Mouse (Mus musculus) inflammation-experienced regulatory T-cells, adult 6 months (primary cell): ENCODE results near the gene Ptprb. TPM values are rescaled to one million over a fixed set of nuclear protein-coding genes. Genes with fewer than 3 reads are reported as not detected.
A peak's percentile ranks its signal among the peaks of the same experiment; 100 is the strongest.

Experiments
- ATAC-seq: one replicate; pipeline ENCODE4 v1.8.0; 2017
- polyA plus RNA-seq, 3 experiments: library from polyadenylated mRNA; unstranded; fragments of 100-300 nt; shearing (Covaris generic); gene quantifications; one replicate each; pipeline ENCODE4 v1.2.1; 2017

Gene Ptprb
- polyA plus RNA-seq, 3 experiments from 2014 or later: 0.13 TPM; not detected in 2

DNA sequence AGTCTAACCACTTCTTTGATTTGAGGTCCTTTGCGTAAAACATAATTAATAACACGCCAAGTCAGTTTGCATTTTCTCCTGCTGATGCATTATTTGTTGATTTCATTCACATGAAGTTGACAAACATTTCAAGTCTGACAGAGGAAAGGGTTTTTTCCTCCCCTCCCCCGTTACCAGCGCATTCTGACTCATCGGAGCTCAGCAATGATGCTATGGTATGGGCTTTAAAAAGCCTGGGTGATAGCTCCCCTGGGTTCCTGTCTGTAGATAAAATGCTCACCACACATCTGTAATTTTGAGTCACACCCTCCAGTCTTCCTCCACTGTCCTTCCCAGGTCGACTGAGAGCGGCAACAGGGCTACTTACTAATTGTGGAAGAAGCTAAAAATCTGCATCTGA is 150.9 kb downstream of the Ptprb start:
- peak; percentile 30 for ATAC-seq

DNA sequence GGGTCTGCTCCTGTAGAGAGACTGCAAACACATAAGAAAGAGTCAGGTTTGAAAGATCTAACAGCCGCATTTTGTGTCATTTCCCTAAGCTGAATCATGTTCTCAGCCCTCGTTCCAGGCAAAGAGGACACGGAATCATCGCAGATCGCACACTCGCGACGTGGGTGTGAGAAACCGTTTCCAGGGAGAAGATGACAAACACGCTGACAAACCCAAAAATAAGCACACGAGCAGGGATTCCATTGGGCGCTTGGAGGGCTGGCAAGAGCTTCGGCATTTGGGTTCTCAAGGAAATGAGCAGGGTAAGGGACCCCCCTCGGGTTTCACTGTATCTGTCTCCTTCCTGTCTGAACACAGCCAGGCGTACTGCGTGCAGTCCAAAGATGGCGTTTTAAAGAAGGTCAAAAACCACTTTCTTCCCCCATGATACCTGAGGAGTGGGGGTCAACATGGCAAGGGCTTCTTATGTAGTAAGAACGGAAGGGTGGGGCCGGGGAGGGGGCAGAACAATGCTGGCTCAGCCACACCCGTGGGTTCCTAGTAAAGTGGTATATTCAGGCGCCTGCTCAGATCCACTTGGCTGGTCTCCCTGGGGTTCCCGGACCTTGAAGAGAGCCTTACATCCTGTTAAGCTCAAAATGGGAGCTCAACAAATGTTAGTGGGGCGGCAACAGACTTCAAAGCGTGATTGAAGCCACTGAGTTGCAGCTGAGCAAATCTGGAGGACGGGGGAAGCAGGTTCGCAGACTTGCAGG is 152.9 kb downstream of the Ptprb start:
- ATAC-seq: no peak

DNA sequence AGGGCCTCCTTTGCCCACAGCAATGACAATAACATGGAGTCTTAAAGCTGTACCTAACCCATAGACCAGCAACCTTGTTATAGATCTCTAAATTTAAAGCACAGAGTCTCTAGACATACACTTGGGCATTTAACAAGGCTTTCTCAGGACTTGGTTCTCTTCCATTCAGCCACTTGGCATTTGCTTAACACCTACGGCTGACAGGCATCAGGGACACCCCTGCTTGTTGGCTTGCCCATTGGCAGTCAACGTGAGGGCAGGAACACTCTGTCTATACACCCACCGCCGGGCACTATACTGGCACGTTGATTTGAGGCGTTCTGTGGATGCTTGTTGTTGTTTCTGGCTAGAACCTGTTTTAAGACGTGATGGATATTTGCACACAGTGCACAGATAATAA is 157.1 kb downstream of the Ptprb start:
- ATAC-seq: no peak

DNA sequence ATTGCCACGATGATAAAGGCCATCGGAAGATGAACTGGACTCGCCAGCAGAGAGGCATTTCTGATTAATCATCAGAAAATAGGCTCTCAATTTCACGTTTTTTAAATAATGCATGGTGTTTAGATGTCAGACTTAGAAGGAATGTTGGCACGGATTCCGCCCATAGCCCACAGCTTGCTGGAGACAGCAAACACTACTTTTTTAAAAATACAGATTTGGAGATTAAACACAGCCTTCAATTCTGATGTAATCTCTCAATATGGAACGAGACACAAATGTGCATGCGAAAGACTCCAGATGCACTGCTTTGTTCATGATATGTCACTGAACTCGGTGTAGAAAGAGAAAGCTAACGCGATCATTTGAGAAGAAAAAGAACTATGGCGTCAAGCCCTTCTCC is 160.1 kb downstream of the Ptprb start:
- no peak for ATAC-seq

Other genes starting within 250 kb of the Ptprb start
- under 1 TPM in 1 of 3 experiments, not detected in 2; 0.56 TPM for gene 4933416C03Rik, start 161.6 kb upstream of the Ptprb start, polyA plus RNA-seq
- gene Kcnmb4, start 198.4 kb downstream of the Ptprb start, polyA plus RNA-seq: 1 to 10 TPM; 1.6 to 2.1 (median 1.9) TPM